Mouse (Mus musculus): ENCODE results near the gene Irf2.

Gene Irf2

DNA sequence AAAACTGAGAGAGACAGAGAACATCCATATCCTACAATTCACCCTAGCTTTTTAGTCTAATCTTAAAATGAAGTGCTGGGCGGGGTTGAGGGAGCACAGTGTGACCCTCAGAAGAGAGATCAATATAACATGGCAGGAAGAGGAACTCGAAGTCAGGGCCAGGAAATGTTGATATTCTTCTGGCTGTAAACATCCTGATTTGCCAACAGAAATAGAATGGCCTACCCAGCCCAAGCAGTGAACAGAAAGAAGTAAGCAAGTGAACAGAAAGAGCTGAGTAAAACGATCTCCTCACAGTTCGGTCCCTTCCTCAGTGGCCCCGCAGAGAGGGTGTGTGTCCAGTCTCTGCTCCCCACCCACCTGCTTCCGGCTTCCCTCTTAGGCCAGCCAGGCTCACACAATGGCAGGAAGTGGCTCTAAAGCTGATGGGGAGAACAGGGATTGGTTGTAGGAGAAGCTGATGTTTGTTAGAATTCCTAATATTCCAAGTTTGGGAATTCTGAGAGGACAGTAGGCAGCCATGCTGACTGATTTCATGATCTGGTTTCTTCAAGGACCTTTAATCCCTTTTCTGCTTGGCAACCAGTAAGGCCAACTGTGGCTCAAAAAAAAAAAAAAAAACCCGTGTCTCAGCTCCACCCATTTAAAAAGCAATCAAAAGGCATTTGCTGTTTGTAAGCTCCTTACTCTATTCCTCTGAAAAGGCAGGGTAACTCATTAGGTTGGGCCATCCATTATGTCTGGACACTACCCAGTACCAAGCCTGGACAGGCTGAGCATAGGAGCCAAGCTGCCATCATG, 105.6 kb downstream of the Irf2 start:
- peak; percentile 50 for DNase-seq

GRCm38 (mm10) chr8:46845891-46846290, 106.4 kb downstream of the Irf2 start:
- no peak for DNase-seq

DNA sequence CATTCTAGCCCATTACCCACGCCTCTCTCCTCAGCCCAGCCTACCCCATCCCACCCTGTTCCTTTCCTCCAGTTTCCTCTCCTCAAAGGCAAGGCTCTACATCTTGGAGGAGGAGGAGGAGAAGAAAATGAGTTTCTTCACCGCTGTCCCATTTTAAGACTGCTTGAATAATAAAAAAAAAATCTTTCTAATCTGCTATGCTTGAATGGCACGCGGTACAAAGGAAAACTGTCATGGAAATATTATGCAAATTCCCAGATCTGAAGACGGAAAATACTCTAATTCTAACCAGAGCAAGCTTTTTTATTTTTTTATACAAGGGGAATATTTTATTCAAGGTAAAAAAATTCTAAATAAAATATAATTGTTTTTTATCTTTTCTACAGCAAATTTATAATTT, 107.4 kb downstream of the Irf2 start:
- DNase-seq = no peak

GRCm38 (mm10) chr8:46848011-46848641, 108.6 kb downstream of the Irf2 start:
- DNase-seq = no peak

DNA sequence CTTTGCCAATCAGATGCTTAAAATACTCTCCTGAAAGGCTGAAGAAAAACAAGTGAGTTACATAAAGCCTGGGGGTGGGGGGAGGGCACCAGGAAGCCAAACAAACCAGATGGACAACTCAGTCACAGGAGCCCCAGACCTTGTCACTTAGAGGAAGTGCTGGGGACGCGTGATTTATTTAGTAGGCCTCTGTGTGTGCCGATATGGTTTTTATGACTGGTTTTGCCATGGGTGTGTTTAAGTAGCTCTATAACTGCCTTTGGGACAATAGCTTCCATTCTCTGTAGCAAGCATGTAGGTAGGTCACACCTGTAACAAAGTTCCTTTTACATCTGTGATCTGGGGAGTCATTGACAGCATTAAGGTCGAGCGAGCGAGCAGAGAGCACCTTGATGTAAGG, 109.4 kb downstream of the Irf2 start:
- DNase-seq = peak; percentile 19

DNA sequence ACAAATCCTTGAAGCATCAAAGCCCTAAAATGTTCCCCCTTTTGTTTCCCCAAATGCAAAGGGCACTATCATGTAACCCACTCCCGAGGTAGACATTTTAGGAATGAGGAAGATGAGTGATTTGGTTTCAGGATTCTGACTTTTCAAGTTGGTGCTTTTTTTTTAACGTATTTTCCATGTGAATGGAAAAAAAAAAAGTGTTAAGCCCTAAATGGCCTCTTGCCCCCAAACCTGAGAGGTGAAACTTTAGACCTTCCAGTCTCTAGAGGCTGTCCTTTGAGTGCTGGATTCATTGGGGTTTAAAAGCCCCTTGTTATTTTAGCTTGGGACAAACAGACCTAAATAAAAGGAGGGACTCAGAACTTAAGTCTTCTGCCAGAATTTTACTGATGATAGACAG, 109.9 kb downstream of the Irf2 start:
- no peak for DNase-seq

DNA sequence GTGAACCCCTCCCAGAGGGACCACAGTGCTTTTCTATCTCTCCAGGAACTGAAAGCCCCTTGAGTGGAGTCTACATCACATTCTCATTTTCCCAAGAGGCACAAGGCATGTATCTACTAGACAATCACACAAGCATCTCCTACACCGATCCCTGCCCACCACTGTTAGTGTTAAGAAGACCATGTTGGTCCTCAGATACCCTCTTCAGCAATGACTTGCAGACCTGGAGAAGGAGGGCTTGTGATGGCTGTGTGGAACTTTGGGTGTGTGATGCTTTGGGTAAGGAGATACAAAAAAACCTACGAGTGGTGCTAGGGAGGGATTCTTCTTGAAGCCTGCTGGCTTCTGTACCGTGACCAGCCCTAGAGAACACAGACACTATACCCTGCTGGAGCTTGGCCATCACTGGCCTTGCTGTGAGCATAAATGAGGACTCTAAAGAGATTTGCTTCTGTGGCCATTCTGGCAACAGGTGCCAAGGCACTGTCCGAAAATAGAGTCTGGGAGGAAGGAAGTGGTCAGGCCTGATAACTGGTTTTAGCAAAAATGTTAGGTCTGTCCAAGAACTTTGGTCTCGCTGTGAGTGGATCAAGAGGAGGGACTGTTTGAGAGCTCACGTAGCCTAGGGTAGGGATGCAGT, 110.8 kb downstream of the Irf2 start:
- DNase-seq = no peak

DNA sequence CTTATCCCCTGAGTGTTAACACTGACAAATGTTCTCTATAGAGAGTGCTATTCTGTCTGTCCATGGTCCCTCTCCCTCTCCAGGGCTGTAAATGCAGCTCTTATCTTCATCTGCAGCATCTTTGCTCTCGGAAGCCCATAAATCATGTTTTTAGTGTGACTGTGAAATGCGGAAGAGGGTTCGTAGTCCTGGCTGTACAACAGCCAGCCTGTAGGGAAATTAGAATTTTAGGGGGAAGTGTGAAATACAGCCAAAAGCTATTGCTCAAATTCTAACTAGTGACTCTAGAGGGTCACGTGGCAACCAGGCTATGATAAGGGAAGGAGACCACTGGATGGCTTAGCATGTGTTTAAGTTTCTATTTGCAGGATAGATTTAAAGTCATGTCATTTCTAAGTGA, 112.0 kb downstream of the Irf2 start:
- no peak for DNase-seq

DNA sequence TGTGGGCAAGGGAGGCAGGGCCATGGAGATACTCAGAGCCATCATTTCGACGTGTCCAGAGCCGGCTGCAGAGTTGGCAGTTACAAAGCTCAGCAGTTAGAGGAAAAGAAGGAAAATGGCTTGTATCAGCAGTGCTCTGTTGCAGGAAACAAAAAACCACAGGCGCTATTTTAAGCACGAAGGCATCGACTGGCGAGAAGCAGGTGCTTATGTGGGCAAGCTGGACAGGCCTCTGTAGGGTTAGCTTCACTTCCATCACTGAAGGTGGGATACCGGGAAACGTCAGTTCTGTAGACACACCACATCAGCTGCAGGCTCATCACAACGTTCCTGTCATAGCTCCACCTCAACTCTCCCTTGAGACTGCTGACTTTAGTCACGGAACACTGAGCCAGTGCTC, 112.8 kb downstream of the Irf2 start:
- no peak for DNase-seq

DNA sequence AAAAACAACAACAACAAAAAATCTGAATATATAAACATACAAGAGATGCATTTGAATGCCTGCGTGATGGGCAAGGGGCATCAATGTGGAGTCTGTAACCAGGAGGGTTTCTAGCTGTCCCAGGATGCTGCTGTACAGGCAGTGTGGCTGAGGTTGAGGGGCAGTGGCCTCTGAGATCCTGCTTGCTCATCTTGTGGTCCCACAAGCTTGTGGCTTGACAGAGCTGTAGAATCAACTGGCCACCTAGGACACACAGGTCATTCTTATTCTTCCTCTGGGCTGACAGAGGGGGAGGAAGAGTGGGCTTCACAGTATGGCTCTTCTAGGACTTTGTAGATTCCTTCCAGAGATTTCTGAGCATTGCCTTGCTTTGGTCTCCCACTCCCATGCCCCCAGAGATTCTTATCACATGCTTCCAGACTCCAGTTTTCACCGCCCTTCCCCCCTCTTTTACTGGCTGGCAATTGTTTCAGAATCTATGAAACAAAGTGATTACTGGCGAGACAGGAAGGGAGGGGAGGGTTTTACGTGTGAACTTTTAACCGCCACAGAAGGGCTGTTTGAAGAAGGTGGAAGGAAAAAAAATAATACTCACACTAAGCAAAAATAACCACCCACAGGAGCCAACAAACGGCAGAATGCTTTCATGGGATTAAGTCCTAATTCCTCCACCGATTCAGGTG, 119.8 kb downstream of the Irf2 start:
- DNase-seq = no peak

- DNase-seq = no peak
These were observed 120.3 kb downstream of the Irf2 start for GRCm38 (mm10) chr8:46859847-46860167.

DNA sequence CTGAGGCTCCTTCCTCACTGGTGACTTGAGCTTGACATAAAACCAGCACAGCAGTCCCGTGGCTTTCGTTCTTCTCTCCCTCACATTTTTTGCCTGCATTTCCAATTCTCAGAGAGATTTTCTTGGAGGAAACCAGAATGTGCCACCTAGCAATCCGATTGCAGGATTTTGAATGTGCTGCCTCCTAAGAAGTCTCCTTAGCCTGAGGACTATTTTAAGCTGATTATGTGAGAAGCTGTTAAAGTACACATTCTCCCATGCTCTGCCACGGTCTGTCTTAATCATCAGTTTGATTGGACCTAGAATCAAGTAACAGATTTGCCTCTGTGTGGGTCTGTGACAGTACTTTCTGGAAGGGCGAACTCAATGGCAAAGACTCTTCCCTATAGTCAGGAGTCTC, 123.0 kb downstream of the Irf2 start:
- no peak for DNase-seq

GRCm38 (mm10) chr8:46865428-46865827, 125.9 kb downstream of the Irf2 start:
- DNase-seq = no peak

- DNase-seq = no peak
These were observed 127.9 kb downstream of the Irf2 start for GRCm38 (mm10) chr8:46867440-46867839.

DNA sequence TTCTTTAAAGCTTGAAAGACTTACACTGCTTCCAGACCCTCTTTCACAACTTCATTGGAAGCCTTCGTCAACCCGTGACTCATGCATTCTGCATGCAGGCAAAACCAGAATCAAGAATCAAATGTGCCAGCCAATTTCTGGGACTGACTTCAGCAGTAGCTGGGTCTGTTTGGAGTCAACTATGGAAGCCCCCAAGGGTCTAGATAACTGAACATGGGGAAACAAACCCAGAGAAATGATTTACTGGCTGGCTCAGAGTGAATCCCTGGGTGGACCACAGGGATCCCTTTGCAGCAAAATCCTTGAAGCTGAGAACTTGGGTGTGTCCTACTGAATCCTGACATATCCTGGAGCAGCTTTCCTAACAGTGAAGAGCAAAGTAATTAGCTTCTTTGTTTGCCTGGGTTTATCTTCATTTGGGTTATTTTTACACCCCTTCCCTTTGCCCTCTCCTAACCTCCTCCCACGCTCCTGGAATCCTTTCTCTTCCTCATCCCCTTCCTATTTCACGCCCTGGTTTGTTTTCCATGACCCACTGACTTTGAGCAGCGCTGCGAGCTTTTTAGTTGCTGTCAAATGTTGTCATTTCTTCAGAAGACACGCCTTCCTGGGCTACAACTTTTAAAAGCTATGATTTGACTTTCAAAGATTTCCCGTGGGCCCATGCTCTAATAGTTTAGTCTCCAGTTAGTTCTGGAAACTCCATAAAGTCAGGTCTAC, 129.0 kb downstream of the Irf2 start:
- no peak for DNase-seq

GRCm38 (mm10) chr8:46869521-46869925, 130.0 kb downstream of the Irf2 start:
- DNase-seq = no peak

DNA sequence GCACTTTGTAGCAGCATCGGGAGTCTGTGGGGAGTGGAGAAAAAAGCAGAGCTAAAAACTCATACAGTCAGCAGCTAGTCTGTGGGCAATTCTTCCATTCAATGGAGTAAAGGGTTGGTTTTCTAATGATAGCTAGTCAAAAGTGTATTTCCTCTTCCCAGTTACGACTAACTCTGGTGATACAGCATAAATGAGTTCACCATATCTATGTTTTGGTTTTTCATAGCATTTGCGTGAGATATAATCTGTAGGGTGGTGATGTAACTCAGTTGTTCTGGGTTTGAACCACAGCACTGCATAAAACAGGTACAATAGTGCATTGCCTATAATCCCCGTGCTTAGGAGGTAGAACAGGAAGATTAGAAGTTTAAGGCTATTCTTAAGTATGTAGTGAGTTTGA, 131.6 kb downstream of the Irf2 start:
- DNase-seq = no peak

- DNase-seq = no peak
These were observed 136.2 kb downstream of the Irf2 start for GRCm38 (mm10) chr8:46875615-46876293.

GRCm38 (mm10) chr8:46881348-46881747, 141.8 kb downstream of the Irf2 start:
- no peak for DNase-seq

DNA sequence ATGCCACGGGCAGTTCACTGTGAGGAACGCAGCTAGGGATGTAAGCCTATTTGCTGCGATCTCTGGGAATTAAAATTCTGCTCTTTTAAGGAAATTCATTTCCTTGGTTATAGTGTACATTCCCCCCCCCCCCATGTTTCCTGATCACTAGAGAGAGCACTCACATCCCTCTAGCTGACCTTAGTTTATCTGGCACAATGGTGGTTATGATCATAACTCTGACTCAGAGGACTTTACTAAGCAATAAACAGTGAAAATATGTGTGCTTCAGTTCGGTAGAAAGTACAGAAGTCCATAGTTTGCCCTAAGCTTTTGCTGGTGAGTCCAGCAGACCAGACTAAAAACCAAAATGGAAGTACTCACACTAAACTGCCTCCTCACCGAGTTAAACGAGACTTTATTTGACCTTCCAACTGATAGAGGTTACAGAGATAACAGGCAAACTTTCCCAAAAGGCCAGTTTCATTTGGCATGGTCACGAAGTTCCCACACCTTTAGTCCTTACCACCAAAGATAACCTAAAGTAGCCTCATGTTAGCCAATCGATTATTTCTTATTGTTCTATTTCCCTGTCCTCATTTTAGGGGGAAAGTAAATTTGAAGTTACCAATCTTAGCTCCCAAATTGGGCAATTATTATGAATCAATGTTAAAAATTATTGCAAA, 142.4 kb downstream of the Irf2 start:
- DNase-seq = no peak

- no peak for DNase-seq
These were observed 143.2 kb downstream of the Irf2 start for GRCm38 (mm10) chr8:46882743-46883142.
